Mouse (Mus musculus) E14TG2a.4 (cell line): Measurements from ENCODE around the gene Ccdc186.

ENCODE experiments used
- CTCF ChIP-seq: conservative IDR thresholded peaks from 2 replicates; pipeline ENCODE4 v1.5.1; 2014; ENCODE audit warnings: low read length
- NANOG ChIP-seq: IDR thresholded peaks from 2 replicates; pipeline ENCODE4 v1.6.1; 2014; ENCODE audit warnings: borderline replicate concordance, low read length, mixed read lengths

- TF ChIP-seq CTCF (no peak), NANOG (no peak)
Measured at GRCm38 (mm10) chr19:56805366-56805765, 16.6 kb downstream of the Ccdc186 start.
